Mouse (Mus musculus): Measurements from ENCODE around the gene Strn.

Gene Strn

DNA sequence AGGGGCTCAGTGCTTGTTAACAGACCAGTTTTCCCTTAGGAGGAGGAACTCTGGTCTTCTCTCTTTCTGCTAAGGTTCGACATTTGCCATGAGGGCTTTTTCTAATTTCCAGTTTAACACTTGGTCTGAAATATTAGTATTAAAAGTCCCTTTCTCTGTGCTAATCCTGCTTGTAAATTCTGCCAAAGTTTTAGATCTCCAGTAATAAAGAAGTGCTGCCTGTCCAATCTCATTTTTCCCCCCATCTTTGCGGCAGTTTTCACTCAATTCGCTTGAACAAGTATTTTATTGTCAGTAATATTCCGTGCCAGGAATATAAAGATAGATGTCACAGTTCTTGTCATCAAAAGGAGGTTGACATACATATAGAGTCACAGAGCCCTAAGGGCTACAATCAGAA is at the start of gene Strn:
Strn (minus strand) TSS at position 101 of the 400 bp plus-strand sequence.
- DNase-seq (ENCODE audit: low spot score), result no peak

DNA sequence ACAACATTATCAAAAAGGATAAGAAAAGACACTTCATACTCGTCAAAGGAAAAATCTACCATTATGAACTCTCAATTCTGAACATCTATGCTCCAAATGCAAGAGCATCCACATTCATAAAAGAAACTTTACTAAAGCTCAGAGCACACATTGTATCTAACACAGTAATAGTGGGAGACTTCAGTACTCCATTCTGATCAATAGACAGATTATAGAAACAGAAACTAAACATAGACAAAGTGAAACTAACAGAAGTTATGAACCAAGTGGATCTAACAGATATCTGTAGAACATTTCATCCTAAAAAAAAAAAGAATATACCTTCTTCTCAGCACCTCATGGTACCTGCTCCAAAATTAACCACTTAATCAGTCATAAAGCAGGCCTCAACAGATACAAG is 41.8 kb upstream of the Strn start:
- no peak for DNase-seq (ENCODE audit: low spot score)

DNA sequence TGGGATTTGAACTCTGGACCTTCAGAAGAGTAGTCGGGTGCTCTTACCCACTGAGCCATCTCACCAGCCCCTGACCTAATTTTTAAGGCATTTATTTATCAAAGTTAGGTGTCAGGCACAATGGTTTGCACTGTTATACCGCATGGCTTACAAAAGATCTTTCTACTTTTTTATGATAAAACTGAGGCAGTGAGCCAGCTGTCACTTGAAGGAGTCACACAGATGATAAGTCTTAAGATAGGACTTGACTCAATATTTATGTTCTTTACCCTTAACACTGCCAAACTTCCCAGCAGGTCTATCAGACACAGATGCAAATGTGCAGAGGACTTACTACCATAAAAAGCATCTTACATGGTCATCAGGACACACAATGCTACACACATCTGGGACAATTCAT is 35.3 kb upstream of the Strn start:
- DNase-seq (ENCODE audit: low spot score), result no peak

DNA sequence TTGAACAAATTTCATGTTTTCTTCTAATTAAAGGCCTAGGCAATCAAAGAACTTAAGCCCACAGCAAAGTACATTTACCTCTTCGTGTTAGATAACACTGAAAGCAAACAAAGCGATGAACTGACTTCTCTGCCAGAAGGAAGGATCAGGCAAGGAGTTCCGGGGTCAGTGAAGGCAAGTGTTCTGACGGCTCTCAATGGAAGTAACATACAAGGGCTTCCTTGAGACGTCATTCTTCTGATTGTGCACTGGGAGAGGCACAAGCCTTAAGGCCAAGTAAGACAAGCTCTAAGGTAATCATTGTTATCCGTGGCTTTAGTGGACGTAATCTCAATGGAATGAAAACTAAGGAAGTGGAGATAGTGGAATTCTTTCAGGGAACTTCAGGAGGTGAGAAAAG is 33.9 kb upstream of the Strn start:
- DNase-seq (ENCODE audit: low spot score), result no peak

DNA sequence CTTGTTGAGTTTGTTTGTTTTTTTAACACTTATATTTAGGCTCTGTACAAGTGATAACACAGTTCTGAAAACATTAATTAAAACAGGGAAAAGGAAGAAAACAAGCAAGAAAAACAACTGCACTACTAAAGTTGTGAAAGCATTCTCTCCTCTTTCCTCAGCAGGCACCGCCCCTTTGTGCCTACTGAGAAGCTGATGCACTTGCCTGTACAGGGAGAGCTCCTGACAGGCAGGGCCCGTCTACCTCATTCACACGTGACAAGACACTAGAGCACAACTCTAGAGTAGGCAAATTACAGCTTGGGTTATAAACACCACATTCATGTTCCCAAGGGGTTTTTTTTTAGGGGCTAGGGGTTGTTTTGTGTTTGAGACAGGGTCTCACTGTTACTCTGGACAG is 32.3 kb upstream of the Strn start:
- DNase-seq (ENCODE audit: low spot score), result no peak

DNA sequence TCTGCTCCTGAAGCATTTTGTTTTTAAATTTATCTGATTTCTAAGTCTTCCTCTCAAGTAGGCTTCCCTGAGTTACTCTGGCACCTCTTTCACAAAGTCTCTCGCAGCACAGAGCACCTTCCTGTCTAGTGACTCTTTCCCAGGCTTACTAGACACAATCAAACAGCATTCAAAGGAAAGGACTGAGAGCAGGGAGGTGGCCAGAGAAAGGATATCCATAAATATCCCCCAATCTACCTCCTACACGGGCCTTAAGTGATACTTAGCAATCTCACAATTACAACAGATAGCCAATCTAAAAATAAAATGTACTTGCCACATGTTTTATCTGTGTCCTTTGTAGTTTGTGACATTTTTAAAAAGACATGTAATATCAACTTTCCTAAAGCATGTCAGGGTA is 31.9 kb upstream of the Strn start:
- DNase-seq (ENCODE audit: low spot score), result no peak

DNA sequence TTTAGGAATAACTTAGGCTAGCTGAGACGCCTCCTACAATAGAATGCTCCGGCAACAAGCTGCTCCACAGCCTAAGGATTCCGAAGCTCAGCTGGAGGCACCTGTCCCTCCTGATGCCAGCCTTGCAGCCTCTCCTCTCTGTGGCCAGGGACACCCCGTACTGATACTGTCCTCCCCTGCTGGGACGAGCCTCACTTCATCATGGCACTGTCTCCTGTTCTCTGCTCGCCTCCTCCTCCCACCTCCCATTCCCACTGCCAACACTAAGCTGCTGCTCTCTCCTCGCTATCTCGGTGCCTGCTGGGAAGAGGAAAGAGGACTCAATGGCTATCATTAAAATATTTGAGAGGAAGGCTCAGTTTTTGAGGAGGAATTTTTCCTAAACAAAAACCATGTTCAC is 30.6 kb upstream of the Strn start:
- no peak for DNase-seq (ENCODE audit: low spot score)

DNA sequence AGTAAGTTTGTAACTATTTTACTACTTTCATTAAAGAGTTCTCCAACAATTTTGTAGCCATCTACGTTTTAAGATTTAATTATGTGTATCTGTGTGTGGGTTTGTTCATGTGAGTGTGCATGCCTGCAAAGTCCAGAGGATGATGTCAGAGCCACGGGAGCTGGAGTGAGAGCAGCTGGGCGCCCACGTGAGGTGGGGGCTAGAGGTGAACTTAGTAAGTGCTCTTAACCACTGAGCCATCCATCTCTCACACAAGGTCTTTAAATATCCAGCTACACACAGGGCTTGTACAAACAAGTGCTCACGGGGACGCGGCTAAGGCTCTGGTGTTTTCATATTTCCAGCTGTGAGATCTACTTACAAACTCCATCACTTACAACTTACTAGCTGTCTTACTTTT is 29.1 kb upstream of the Strn start:
- no peak for DNase-seq (ENCODE audit: low spot score)

DNA sequence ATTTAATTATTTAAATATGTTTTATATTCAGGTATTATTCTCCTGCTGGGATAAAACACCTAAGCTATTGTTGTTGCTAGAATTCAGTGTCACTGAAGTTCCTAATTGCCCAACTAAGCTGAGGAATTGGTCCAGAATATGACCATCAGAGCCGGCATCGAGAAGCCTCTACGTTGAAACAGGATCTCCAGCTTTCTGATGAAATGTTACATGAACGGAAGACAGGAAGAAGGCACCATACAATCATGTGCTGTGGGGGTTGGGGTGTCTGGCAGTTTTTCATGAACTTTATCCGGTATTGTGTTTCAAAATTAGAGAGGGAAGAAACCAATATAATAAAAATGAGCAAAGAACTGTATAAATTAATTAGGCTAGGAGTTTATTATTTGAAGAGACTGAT is 26.3 kb upstream of the Strn start:
- no peak for DNase-seq (ENCODE audit: low spot score)

DNA sequence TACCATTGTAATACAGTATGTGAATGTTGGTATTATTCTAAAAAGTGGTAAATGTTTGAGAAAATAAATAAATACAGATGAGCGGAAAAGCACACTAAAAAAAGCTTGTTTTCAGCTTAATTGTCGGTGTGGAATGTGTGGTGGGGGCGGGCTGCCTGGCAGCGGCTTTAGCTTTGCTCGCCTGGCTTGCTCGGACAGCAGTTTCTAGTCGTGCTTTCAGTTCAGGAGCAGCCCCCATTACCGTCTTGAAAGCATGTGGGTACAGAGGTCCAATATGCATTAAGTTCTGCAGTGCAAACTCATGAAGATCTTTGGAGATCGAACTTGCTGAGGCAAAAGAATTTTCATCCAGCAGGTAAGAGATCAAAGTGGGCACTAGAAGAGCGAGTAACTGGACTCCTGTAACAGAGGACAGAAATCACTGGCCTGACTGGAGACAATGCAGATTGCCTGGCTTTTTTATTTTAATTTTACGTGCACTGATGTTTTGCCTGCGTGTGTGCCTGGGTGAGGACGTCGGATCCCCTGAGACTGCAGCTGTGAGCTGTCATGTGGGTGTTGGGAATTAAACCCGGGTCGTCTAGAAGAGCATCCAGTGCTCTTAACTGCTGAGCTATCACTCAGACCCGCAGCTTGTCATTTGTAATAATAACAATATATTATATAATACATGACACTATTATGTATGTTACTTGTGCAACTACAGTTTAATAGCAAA is 16.1 kb upstream of the Strn start:
- DNase-seq (ENCODE audit: low spot score), result no peak

DNA sequence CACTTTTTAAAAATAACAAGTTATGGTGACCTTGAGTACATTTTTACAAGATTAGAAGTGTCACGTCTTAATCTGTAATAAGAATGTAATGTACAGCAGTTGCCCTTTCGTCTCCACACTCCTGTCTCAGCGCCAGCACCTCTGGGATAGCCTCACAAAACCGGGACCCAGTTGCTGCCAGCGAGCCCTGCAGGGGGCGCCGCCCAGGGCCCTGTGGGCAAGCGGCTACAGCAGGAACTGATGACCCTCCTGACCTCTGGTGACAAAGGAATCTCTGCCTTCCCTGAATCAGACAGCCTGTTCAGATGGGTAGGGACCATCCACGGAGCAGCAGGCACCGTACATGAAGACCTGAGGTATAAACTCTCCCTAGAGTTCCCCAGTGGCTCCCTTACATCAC is 15.1 kb upstream of the Strn start:
- no peak for DNase-seq (ENCODE audit: low spot score)

DNA sequence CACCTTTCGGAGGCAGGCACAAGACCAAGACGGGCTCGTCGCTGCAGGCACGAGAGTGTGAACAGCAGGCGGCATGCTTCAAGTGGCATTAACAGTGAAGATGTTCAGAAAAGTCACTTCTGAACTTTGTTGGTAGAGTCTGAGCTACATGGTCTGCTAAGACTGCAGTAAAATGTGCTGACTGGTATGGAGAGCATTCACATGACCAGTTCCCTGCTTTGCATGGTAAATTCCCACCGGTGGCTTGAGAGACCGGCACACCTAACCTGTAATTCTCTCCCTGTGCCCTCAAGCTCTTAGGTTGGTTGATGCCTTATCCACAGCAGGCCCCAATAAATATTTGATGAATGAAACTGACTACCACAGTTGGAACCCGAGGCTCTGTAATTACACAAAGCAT is 11.4 kb upstream of the Strn start:
- DNase-seq (ENCODE audit: low spot score), result no peak

DNA sequence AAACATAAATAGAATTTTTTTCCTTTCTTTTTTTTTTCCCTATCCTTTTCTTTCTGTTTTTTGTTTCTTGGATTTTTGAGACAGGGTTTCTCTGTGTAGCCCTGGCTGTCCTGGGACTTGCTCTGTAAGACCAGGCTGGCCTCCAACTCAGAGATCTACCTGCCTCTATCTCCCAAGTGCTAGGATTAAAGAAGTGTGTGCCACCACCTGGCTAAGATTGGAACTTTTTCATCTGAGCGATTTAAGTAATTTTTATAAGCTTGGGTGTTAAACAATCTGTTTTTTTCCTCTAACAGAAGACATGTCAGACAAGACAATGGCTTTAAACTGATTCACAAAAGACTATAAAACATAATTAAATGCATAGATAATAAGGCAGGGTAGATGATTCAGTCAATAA is 1.4 kb upstream of the Strn start:
- DNase-seq (ENCODE audit: low spot score), result no peak

DNA sequence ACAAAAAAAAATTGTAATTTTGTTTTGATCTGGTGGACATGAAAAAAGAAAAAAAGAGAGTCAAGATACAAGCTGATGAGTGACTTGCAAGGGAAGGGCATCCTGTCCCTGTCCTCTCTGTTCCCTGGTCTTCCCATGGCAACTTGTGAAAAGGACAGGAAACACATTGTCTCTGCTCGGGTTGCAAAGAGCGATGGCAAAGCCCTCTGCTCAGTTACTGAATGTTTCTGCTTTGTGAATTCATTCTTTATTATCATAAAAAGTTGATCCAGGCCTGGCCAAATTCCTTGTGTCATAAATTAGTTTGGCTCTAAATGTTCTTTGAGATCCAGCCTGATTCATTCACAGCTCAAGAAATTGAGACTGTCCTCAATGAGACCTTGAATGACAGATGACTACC is 775 bp upstream of the Strn start:
- no peak for DNase-seq (ENCODE audit: low spot score)

DNA sequence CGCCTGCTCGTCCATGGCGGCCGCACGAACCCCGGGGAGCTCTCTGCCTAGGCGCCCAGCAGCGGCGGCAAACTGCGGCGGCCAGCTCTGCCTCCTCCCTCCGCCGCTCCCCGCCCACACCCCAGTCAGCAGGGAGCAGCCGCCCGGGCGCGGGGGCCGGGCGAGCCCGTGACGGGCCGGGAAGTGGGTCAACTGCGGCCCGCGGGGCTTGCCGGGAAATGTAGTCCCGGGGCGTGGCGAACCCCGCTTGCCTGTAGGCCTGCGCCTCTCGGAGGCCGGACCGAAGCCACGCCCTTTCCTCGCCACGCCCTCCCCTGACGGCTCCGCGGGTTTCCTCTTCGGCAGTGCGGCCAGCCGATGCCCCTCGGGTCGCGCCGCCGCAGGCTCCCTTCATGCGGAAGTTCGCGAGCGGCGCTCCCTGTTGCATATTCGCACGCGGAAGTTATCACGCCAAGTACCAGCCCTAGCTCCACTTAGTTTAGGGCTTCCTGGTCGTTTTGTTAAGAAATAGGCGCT is 465 bp downstream of the Strn start:
- DNase-seq (ENCODE audit: low spot score), result peak; percentile 98

DNA sequence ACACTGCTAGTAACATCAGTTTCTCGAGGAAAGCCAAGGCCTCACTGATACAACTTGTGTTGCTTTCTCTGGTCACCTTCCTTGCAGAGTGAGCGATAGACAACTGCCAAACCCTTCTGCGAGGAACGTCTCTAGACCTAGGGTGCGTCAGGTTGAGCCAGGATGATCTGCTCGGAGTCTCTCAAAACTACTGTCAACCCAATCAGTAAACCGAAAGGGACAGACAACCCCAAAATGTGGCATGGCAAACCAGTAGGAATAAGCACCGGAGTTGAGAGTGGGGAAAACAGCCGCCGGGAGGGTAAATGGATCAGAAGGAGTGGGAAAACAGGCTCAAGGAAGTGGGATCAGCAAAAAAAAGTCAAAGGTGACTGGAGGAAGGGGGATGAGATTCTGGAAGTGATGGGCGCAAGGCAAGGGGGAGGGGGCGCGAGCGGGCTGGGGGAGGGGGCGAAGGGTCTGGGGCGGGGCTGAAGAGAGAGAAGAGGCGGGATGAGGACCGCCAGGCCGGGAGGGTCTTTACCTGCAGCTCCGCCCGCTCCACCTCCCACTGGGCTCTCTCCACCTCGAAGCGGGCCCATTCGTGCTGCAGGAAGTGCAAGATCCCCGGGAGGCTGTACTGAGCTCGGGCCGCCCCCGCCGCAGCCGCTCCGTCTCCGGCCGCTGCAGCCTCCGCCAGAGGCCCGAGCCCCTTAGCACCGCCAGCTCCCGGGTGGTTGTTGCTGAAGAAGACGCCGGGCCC is 1.1 kb downstream of the Strn start:
- DNase-seq (ENCODE audit: low spot score), result no peak

DNA sequence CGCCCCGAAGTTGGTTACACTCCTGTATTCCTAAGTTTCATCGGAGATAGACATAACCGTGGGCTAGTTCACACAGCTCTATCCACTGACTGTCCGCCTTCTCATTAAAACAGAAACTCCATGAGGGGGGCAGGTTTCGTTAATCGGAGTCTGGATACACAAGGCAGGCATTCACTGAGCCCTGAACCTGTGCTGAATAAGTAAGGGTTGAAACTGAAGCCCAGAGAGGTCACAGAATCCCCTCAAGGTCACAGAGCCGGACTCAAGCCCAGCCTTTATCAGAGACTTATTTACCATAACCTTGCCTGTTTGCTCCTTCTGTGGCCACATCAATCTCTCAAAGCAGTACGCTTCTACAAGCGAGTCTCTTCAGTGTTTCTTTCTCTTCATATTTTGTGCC is 2.2 kb downstream of the Strn start:
- DNase-seq (ENCODE audit: low spot score), result no peak

DNA sequence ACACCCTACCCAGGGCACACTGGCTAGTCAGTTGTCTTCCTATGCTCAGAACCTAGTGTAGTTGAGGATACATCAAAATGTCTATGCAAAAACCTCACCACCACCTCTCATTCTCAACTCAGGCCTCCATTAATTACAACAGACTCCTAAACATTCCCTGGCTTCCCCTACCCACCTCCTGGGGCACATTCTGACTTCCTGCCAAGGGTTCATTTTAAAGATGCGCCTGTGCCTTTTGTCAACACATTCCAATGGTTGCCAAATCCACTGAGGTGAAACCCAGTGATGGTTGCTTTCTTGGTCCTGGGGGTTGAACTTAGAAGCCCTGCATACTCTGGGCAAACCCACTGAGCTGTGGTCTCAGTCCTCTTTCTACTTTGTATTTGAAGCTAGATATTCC is 4.9 kb downstream of the Strn start:
- no peak for DNase-seq (ENCODE audit: low spot score)

DNA sequence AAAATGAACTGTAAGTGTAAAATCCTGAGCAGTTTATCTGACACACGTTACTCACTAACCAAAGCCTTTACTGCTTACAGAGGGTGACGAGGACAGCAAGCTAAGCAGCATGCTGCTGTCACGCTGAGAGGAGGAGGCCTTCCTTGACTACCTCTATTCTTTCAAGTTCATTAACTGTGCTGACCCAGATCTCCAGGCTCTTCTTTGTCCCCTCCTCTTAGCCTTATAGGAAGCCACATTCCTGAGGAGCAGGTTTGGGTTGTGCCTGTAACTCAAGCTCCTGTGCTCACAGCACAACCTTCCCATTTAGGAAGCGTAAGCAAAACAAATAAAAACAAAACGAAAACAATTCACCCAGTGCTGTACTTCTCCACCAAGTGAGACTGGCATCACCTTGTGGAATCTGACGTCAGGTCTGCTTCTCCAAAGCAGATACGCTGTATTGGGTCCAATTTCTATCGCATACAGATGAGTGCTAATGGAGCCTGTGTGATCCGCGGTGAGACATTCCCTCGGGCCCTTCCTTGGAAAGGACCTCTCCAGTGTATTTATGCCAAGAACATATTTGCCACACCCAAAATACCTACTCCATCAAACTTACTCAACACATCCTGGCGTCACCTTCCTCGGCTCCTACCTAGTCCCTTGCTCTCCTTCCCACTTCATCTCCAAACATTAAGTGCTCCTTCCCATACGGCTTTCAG is 10.1 kb downstream of the Strn start:
- DNase-seq (ENCODE audit: low spot score), result no peak

DNA sequence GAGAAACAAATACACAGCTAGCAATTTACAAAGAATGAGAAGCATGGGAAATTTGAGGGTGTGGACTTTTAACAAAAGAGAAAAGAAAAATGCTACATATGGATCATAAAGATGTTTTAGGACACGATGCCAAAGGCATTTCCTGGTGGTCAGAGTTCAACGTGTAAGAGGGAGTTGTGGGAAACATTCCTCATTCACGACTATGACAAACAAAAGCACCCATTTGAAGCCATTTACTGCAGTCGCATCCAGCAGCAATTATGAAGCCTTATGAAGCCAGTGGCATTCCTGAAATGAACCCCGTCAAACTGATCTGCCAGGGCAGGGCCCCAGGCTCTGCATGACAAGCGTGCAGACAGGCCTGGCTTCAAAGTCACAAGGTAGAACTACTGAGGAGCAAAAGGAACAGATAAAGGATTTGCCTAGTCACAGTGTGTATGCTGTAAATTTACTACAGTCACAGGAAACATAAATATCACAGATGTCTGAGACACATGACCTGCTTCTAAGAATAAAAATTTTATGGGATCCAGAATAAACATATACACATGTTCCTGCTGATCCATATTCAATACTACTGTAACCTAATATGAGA is 12.4 kb downstream of the Strn start:
- no peak for DNase-seq (ENCODE audit: low spot score)

DNA sequence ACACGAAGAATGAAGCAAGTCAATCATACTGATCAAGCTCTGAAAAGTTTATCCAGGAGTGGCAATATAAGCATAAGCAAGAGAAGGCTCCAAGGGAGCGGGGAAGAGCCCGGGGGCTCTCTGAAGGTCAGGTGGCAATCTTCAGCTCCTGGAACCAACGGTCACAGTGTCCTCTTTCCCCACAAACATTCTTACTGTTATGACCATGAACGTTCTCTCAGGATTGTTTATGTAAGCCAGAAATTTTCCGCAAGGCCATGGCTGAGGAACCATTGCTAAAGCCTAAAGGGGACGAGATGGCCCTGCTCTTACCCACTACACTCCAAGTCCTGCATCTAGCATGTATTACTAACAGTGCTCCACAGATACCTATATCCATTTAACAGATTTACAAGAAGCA is 15.3 kb downstream of the Strn start:
- DNase-seq (ENCODE audit: low spot score), result no peak

DNA sequence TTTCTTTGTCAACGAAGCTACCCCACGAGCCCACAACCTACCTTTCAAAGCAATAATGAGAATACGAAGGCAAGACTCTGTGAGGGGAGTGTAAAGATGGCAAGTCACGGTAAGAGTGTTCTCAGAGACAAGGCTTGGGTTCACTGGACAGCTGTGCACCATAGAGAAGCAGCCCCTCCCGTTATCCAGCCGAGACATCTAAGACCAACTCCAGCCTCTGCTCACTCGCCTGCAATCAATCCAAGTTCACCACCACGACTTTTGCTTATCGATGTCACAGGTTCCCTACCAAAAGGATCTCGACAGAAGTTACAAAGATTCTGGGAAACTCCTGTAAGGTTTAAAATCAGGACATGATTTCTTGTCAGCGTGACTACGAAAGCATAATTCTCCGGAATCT is 17.9 kb downstream of the Strn start:
- no peak for DNase-seq (ENCODE audit: low spot score)

DNA sequence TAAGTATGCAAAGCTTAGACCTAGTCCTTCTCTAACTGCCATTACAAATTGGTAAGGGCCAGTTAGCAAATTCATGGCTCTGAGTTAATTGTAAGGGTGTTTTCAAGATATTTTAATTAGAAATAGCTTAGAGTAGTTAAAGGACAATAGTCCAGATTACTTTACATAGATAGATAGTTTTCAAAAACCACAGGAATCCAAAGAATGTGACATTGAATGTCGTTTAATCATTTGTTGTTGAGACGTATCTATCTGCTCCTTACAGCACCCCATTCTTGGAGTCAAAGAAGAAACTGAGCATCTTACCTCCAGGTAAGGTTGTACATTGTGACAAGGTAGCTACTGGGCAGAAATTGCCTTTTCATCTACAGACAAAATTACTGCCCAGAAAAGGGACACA is 26.7 kb downstream of the Strn start:
- no peak for DNase-seq (ENCODE audit: low spot score)
